Mouse (Mus musculus) forelimb bud, embryonic 11.5 days (tissue): Measurements from ENCODE around the gene Ndrg2.
A peak's percentile ranks its signal among the peaks of the same experiment; 100 is the strongest.

ENCODE experiments used
- DNase-seq: peaks from one replicate; pipeline ENCODE4 v3.0.0-alpha.2; 2012; ENCODE audit warnings: low read depth, low spot score

The Ndrg2 gene

DNA sequence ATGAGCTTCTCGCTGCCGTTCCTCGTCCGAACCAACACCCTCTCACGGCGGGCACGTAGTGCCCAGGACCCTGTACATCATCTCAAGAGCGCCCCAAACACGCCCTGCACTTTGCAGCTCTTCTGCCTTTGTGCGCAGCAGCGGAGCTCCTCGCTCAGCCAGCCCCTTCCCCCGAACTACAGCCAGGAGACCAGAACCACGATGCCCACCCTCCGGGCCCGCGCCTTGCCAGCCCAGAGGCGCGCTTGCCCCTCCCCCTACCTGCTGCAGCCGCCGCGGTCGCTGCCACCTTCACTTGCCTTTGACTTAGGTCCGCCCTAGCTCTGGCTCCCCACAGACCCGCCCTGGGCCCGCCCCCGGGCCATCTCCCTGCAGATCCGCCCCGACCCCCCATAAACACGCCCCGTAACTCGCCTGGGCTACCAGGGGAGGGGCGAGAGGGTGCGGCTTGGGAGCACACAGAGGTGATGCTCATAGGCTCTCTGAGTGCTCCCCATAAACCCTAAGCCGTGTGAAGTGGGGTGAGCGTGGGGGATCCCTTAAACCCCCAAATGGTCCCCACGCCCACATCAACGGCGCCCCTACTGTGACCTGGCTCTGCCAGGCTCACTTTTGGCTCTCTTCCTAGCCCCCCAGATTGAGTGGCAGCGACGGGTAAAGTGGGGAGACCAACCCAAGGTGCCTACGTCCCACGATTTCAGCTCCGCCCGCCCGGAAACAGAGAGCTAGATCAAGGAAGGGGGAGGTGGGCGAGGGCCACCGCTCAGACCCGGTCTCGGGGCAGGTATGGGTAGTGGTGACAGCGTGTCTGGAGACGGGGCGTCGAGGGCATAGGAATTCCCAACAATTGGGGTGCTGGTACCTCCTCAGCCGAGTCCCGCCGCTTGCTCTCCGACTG lies 647 bp downstream of the Ndrg2 start:
- no peak for DNase-seq

DNA sequence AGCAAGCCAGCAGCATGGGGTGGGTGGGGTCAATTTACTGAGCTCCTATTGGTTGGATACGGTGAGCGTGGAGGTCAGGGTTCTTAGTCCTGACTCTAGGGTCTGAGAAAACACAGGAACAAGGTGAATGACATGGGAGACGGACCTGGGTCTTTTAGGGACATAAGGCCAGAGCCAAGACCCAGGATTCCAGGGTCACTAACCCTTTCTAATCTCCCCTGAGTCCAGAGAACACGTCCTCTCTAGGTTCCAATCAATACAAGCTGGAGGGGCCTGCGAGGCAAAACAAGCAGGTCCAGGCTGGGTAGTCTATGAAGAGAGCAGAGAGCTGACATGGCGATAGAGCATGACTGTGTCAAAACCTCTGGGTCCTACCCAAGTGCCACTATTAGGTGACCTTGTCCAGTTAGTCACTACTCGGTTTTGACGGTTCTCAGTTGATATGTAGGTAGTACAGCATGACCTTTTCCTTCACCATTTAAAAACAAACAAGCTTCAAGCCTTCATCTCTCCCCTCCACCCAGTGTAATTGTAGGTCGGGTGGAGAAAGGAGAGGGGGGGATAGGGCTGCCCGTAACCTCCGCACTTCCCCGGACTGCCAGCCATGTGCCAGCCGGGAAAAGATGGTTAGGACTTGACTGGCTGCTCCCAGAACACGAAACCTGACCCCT lies 1.4 kb downstream of the Ndrg2 start:
- no peak for DNase-seq

DNA sequence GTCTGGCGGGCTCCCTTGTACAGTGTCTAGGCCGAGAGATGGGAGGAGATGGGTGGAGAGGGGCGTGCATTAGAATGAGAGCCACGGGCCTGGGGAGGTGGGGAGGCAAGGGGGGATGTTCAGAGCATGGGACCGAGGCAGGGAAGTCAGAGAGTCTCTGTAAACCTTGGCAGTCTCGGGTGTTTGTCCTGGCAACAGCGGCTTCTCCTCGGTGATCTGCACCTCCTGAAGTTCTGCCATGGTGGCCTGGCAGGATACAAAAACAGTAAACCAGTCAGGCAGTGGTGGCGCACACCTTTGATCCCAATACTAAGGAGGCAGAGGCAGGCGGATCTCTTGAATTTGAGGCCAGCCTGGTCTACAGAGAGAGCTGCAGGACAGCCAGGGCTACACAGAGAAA lies 2.7 kb downstream of the Ndrg2 start:
- no peak for DNase-seq

DNA sequence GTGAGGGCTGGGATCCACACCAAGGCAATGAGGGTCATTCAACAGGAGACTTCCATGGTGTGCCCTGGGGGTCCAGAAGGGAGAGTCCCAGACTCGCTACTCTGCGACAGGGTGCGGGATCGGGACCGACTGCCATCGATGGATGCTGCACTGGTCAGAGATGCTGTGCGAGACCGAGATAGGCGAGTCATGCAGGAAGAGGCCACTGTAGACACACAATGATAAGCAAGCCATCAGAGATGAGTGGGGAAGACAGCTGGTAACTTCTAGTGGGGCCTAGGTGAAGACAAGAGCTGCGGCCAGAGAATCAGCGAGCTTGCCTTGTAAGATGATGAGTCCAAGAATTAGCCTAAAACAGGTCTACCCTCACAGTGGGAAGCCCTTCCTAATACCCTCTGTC lies 7.9 kb downstream of the Ndrg2 start:
- no peak for DNase-seq

DNA sequence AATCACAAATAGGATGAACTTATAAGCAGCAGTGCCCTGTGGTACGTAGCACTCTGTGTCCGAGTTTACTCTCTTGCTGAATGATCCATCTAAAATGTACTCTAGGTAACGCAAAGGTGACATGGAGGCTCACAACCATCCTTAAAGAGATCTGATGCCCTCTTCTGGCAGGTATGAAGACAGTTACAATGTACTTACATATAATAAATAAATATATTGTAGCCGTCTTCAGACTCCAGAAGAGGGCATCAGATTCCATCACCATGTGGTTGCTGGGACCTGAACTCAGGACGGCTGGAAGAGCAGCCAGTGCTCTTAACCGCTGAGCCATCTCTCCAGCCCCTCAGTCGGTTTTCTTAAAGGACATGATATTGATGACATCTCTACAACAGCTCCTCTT lies 9.3 kb downstream of the Ndrg2 start:
- no peak for DNase-seq

DNA sequence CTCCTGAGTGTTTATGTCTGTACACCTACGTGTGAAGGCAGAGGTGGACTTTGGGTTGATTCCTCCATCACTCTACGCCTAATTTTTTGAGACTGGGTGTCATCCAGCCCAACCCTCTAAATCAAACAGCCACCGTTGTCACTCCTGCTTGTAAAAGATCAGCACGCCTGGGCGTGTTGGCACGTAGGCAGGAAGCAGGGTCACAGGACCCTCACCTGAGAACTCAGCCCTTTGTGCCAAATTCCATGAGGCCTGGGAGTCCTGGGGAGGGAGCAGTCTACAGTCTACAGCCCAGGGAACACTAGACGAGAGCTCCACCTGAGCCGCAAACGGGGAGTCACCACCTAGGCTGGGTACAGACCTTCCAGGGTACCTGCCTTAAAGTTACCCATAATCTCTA lies 10.2 kb downstream of the Ndrg2 start:
- DNase-seq, result no peak

DNA sequence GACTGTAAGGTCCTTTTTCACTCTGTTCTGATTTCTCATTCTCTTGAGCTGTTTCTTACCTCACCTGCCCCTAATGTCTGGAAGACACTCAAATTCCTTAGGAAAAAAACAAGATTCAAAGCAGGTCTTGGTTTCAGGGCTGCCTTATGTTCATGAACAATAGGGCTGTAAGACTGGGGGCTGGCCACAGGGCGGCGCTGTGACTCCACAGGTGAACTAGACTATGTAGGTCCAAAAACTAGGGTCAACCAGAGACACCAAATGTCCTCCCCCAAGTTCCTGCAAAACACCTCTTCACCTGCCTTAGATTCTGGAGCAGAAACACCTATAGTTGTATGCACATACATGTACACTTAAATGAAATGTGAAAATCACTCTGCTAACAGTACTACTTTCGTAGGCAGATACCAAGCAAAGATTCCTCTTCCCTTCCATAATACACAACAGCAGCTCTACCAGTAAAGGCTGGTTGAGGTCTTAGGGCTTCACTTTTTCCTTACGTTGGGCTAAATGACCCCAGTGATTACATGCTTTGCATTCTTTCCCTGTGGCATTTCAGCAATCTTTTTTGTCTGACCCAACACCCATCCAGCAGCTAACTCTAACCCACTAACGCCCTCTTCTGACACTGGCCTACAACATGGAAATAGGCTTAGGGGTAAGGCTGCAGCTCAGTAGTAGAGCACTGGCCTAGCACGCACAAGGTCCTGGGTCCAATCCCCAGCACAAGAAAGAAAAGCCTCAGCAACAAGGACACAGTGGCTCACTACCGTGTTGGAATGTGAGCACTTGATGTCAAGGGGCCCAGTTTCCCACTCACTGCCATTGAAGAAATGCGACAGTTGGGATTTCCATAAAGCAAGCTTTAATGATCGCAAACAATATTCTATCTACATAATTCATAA lies 10.9 kb downstream of the Ndrg2 start:
- peak; percentile 68 for DNase-seq

DNA sequence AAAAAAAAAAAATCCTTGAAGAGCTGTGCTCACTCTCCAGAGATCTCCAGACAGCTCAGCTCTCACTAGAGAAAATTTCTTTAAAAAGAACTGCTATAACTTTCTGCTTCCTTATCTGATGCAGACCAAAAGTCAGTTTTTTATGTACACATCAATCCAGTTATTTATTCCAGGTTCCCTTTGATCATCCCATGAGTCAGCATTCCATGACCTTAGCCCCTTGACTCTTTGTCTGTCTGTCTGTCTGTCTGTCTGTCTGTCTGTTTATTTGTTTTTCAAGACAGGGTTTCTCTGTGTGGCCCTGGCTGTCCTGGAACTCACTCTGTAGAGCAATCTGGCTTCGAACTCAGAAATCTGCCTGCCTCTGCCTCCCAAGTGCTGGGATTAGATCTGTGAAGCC lies 14.6 kb downstream of the Ndrg2 start:
- no peak for DNase-seq

DNA sequence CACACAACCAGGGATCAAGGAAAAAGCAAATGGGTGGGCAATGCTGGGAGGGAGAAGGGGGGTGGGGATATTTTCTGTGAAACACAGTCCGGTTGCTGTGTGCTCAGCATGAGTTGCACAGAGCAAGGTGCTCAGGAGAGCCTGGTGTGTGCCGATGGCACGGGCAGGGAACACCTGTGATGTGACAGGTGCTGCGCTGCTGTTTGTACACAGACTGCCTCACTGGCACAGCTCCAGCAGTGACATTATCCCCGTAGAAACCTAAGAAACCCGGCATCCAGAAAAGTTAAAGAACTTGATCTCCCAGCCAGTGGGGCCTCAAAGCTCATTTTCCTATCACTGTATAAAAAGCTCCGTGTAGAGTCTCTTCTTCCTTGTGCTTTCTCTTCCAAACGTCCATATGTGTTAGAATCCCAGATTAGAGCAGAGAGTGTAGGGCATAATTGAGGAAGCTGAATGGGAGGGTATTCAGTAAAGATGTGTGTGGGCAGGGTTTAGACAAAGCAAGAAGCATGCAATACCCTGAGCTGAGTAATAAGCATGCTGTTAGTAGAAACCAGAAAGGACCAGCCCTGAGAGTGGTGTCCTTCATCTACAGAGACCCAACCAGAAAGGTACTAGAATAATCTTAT lies 17.3 kb downstream of the Ndrg2 start:
- no peak for DNase-seq

DNA sequence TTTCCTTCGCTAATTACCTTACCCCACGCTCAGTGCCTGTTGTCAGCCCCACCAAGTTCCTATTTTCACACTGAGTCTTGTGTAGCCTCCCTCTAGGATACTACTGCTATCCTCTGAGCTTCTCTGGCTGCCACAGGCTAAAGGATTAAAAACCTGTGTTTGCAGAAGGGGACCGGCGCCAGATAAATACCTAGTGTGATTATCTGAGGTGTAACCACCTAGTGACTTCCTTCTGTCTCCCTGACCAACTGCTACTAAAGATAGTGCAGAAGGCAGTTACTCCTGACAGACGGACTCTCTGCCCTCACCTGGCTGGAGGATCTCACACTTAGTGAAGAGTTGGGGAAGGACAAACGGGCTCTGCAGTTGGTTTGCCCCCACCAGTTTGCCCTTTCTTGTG lies 17.9 kb downstream of the Ndrg2 start:
- no peak for DNase-seq

DNA sequence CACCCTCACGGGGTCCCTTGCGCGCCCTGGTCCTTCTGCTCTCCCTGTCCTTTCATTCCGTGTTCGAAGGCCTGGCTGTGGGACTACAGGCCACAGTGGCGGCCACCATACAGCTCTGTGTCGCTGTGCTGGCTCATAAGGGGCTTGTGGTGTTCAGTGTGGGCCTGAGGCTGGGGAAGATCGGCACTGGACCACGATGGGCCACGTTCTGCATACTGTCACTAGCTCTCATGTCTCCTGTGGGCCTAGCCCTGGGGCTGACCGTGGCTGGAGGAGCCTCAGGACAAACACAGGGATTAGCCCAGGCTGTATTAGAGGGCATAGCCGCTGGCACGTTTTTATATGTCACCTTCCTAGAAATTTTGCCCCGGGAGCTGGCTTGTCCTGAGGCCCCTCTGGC lies 18.9 kb downstream of the Ndrg2 start:
- no peak for DNase-seq

DNA sequence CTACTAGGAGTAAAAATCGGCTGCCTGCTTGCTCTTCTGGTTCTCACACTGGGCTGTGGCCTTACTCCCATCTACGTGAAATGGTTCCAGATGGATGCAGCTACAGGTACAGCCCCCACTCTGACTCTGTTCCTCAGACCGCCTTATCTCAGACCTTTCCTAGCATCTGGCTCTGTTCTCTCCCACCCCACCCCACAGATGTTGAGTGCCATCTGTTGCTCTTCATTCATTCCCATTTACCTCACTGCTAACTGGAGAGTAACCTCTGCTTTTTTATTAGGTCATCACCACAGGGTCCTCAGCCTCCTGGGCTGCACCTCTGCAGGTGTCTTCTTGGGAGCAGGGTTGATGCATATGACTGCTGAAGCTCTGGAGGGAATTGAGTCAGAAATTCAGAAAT lies 20.1 kb downstream of the Ndrg2 start:
- no peak for DNase-seq

DNA sequence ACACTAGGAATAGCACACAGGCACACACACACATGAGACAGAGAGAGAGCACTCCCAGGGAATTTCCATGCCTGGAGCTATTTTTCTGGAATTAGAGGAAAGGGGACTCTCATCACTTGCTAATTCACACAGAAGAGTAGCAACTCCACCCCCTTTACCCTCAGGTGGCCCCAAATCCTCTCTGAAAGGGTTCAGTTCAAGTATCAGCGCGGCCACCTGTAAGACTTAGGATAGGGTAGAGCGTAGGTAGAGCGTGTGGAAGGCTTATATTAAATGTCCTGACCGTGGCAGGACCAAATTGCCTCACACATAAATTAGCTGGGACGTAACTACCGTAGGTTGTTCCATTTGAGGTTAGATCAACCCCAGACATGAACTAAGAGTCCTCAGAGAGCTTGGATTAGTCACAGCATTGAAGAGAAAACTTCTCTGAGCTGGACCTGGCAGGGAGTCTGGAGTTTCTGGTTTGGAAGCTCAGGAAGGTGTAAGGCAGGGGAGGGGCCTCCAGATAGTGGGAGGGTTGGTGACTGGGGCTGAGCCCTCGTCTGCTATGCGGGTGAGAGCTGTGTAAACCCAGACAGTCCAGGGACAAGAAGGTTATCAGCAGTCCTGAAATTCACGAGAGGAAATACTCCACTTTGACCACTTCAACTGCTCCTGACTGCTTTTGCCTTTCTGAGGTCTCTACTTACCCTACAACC lies 20.7 kb downstream of the Ndrg2 start:
- no peak for DNase-seq

DNA sequence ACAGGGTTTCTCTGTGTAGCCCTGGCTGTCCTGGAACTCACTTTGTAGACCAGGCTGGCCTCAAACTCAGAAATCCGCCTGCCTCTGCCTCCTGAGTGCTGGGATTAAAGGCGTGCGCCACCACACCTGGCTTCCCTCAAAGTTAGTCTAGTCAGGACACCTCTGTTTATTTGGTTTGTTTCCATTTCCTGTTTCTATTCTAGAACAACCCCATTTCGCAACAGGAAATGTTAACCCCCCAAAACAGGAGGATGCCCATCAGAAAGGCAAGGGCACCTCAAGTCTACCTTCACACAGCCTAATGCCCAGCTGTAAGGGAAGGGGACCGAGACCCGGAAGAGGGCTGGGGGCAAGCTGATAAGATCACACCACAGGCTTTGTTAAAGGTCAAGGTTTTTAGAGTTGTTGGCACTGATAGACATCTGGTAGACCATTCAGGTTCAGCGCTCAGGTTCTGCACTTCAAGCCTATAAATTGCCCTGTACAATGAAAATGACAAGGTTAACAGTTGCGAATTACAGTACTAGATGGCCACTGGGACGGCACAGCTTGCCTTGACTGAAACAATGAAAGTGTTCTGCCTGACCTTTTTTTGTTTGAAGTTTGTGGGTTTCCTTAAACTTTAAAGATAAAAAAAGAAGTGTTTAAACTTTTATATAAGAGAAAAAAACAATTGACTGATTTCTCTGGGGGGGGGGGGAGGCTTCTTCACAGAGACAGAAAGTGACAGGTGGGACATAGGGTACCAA lies 21.6 kb downstream of the Ndrg2 start, which contains the start of gene Slc39a2:
Gene Slc39a2 (plus strand): TSS at position 699 of the 749 bp plus-strand sequence.
- DNase-seq, result no peak

DNA sequence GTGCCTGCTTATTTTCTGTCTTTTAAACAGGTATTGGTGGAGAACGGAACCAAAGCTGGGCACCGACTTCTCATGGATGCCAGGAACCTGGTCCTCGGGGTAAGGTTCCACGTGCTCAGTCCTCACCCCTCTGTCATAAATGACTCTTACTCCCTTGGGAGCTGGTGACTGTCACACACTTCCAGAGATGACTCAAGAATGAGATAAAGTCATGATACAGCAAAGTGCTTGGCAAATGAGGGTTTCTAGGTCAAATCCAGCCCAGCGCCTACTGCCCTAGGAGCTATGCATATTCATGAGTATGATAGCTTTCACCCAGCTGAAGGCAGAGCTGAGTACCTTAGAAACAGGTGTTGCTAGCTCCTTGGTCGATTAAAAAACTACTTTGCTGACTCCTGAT lies 24.1 kb downstream of the Ndrg2 start:
- no peak for DNase-seq

DNA sequence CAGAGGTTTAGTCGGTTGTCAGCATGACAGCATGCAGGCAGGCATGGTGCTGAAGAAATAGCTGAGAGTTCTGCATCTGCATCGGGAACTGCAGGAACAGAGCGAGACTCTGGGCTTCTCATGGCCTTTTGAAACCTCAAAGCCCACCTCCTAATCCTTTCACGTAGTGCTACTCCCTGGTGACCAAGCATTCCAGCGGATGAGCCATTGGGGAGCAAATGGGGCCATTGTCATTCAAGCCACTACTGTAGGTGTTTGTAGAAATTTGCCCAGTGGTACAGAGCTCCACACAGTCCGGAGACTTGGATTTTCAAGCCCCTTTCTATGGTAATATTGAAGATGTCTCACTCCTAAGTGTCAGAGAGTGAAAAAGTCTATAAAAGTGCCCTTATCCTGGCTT lies 27.9 kb downstream of the Ndrg2 start:
- DNase-seq, result no peak

DNA sequence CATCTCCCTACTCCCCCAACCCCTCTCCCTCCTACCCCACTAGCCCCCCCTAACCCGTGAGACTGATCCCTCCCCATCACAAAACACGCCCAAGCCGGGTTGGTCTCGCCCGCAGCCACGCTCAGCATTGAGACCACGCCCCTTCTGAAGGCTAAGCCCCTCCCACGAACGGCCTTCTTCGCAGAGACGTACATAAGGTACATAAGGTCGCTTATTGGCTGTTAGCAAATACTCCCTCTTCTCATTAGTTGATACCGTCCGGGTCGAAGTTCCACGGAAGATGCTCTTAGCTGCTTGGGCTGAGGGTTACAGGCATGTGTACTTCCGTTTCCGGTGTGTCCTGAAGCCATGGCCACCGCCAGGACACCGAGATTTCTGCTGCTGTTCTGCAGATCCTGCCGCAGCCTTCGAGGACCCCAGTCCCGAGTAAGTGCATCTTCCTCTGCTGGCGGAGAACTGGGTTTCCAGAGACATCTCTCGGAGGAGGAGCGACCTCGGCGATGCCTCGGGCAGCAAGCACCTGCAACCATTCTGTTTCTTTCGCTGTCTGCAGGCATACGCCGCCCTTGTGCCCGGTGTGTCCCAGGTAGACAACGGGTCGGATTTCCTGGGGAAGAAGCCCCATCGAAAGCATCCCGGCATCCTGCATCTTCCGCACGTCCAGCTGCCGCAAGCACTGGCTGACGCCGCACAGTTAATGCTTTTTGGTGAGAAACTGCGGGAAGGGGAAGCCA lies 29.2 kb downstream of the Ndrg2 start, which contains the start of gene Mettl17:
Gene Mettl17 (plus strand): TSS at position 245 of the 734 bp plus-strand sequence.
- DNase-seq, result peak; percentile 97

DNA sequence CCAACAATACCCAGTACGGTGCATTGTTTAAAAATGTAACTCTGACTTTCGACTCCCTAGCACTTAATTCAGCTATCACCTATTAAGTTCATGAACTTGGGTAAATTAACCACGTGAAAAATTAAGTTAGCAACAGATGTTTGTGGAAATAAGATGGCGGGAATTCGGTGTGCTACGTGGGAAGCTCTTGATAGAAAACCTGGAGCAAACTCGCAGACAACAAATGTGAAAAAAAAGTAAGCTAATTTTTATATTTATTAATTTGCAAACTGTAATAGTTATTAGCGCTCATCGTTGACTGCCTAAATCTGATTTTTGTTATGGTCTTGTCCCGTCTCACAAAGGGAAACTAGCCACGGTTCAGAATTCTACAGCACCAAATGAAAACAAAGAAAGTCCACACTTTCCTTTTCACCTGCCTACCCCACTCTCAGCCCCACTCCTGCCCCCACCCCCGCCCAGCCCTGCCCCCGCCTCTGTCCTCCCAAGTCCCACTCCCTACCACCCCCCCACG lies 29.9 kb downstream of the Ndrg2 start:
- DNase-seq, result peak; percentile 63

DNA sequence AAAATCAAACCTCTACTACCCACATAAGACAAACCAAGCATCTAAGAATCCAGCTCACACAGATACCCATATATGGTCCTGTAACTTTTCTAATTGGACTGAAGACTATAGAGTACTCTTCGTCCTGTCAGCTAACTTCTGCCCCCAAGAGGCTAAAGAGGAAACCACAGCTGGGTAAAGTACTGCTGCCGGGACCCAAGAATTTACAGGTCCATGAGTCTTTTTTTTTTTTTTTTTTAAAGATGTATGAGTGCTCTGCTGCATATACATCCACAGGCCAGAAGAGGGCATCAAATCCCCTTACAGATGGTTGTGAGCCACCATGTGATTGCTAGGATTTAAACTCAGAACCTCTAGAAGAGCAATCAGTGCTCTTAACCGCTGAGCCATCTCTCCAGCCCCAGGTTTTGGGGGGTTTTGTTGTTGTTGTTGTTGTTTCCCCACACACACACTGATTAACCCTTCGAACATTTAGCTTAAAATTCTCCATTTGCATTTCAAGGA lies 30.4 kb downstream of the Ndrg2 start:
- peak; percentile 86 for DNase-seq
